Mouse (Mus musculus) liver, embryonic 13.5 days (tissue): ENCODE data around the gene Dok1. TPM values are rescaled to one million over a fixed set of nuclear protein-coding genes. Genes with fewer than 3 reads are reported as not detected.

ENCODE experiments used
- ATAC-seq: fragments of 200-750 bp; cut with Nextera tagmentation; 2 replicates; pipeline ENCODE4 v1.8.0; 2017; ENCODE audit warnings: low read depth, mild to moderate bottlenecking, moderate number of reproducible peaks, moderate library complexity
- DNase-seq: peaks from one replicate; pipeline ENCODE4 v3.0.0; 2022
- H3K27ac ChIP-seq: fragments of 300-500 bp; sonication (generic); 2 replicates; pipeline ENCODE4 v1.5.1; 2015; ENCODE audit warnings: moderate library complexity, mild to moderate bottlenecking, inconsistent platforms
- H3K27me3 ChIP-seq: fragments of 300-500 bp; sonication (generic); 2 replicates; pipeline ENCODE4 v1.6.1; 2015; ENCODE audit warnings: mild to moderate bottlenecking, inconsistent platforms
- H3K36me3 ChIP-seq: fragments of 300-500 bp; sonication (generic); 2 replicates; pipeline ENCODE4 v1.6.1; 2015; ENCODE audit warnings: mild to moderate bottlenecking, inconsistent platforms
- H3K4me1 ChIP-seq: fragments of 300-500 bp; sonication (generic); replicated peaks from 2 replicates; pipeline ENCODE4 v1.6.1; 2015; ENCODE audit warnings: inconsistent platforms
- H3K4me2 ChIP-seq: fragments of 300-500 bp; sonication (generic); 2 replicates; pipeline ENCODE4 v1.6.1; 2015; ENCODE audit warnings: inconsistent platforms, mild to moderate bottlenecking, moderate library complexity
- H3K4me3 ChIP-seq: fragments of 300-500 bp; sonication (generic); replicated peaks from 2 replicates; pipeline ENCODE4 v1.5.1; 2015; ENCODE audit warnings: mild to moderate bottlenecking, inconsistent platforms
- H3K9ac ChIP-seq: fragments of 300-500 bp; sonication (generic); 2 replicates; pipeline ENCODE4 v1.6.1; 2015; ENCODE audit warnings: mild to moderate bottlenecking, inconsistent platforms
- H3K9me3 ChIP-seq: fragments of 300-500 bp; sonication (generic); replicated peaks from 2 replicates; pipeline ENCODE4 v1.6.1; 2016; ENCODE audit warnings: inconsistent platforms
- WGBS: fragments of 180-500 bp; shearing (Covaris S2); methylation state at CpG from one replicate; pipeline ENCODE4 v1.1.7; 2015; ENCODE audit not compliant: insufficient replicate concordance; 5-methylcytosine and 5-hydroxymethylcytosine counted together
- polyA plus RNA-seq: library from polyadenylated mRNA; unstranded; fragments of >200 nt; fragmentation: Nextera tagmentation; extraction: Ambion mirVana; gene quantifications from 2 replicates; pipeline ENCODE4 v1.2.1, GENCODE M21; 2015

Dok1 gene
- polyA plus RNA-seq, 1 experiment from 2014 or later, result 20.2 TPM

GRCm38 (mm10) chr6:83025221-83025620 is 8.1 kb downstream of the Dok1 start:
- H3K27ac ChIP-seq, result peak overlapping the region; percentile 91; the same call in 1 of the 2 replicates
- DNase-seq (no peak), ATAC-seq (no peak)
- peaks cover 10% of the 10 kb centered on the region for H3K36me3 ChIP-seq
- no peak overlapping the region for H3K4me3 ChIP-seq
- H3K9ac ChIP-seq, result no peak overlapping the region
- H3K4me1 ChIP-seq, result peaks cover 84% of the 10 kb centered on the region
- H3K9me3 ChIP-seq, result no peaks in the 10 kb centered on the region
- H3K4me2 ChIP-seq, result no peak overlapping the region
- 96% methylated on average over 4 of the region's 4 CpGs for WGBS
- H3K27me3 ChIP-seq, result no peaks in the 10 kb centered on the region; the same call in 1 of the 2 replicates

DNA sequence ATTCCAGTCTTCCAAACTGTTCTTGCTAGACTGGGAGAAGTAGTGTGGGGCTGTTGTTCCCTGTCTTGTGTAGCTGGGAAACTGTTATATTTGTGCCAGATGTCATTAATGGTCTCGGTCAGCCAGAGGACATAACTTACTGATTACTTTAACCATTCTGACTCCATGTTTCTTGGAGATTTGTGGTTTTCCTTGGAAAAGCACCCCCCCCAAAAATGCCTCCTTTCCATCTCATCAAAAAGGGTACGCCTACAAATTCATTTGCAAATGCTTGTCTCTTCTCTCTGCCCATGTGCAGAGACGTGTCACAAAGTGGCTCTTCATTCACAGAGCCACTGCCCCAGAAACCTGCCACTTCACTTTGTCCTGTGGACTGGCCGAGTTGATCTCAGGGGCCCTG is 8.8 kb downstream of the Dok1 start:
- DNase-seq (no peak), ATAC-seq (no peak)
- H3K36me3 ChIP-seq, result peaks cover 2% of the 10 kb centered on the region; the same call in 1 of the 2 replicates

DNA sequence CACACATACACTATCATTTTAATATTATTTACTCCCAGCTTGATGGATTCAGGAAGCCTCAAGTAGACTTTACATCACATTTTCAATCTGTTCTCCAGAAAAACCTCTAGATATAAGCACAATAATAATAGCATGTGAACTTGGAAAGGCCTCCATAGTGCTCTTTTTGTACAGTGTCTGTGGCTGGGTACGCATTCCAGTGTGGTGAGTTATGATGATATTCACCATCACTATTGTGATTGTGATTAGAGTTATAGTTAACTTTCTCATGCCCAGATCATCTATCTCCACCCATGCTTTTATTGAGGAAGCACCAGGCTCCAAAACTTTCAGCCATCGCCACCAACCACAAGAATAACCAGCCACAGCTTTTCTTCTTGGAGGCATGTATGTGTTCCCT is 9.5 kb downstream of the Dok1 start:
- H3K9ac ChIP-seq, result peak overlapping the region; percentile 43
- ATAC-seq, result no peak

More for the DNA sequence above, 8.8 kb downstream of the Dok1 start:
- no peak overlapping the region for H3K4me3 ChIP-seq
- H3K9me3 ChIP-seq, result no peaks in the 10 kb centered on the region
- 52% methylated on average over 4 of the region's 4 CpGs for WGBS
- H3K4me2 ChIP-seq, result no peak overlapping the region
- peaks cover 85% of the 10 kb centered on the region for H3K4me1 ChIP-seq
- H3K9ac ChIP-seq, result peak overlapping the region; percentile 43; the same call in 1 of the 2 replicates
- peak overlapping the region; percentile 91 for H3K27ac ChIP-seq
- no peaks in the 10 kb centered on the region; the same call in 1 of the 2 replicates for H3K27me3 ChIP-seq

DNA sequence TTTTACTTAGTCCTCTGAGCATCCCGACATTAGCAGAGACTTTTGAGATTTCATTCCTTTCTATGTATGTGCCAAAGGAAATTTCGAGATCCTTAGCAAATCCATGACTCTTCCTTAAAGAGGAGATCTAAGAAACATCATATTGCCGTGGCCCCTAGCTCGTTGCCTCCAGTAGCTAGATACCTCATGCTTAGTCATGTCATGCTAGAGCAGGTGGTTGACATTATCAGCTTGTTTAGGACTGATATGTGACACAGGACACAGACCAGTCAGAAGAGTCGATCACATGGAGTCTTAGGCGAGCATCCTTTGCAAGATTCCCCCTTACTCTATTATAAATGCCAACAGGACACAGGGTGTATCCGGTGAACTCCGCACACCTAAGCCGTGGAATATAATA is 10.3 kb downstream of the Dok1 start:
- Histone ChIP-seq H3K27ac (peak overlapping the region; percentile 91), H3K27me3 (no peaks in the 10 kb centered on the region; the same call in 1 of the 2 replicates), H3K4me3 (no peak overlapping the region), H3K36me3 (no peaks in the 10 kb centered on the region), H3K9me3 (no peaks in the 10 kb centered on the region), H3K9ac (peak overlapping the region; percentile 43), H3K4me2 (peak overlapping the region; percentile 30), H3K4me1 (peaks cover 87% of the 10 kb centered on the region)
- ATAC-seq (peak; percentile 85), DNase-seq (peak; percentile 46)
- WGBS, result 58% methylated on average over 9 of the region's 9 CpGs

More for the DNA sequence above, 9.5 kb downstream of the Dok1 start:
- peak overlapping the region; percentile 91 for H3K27ac ChIP-seq
- no peak for DNase-seq
- H3K9me3 ChIP-seq, result no peaks in the 10 kb centered on the region
- H3K4me1 ChIP-seq, result peaks cover 85% of the 10 kb centered on the region
- no peak overlapping the region for H3K4me2 ChIP-seq
- H3K27me3 ChIP-seq, result no peaks in the 10 kb centered on the region; the same call in 1 of the 2 replicates
- no peak overlapping the region for H3K4me3 ChIP-seq
- WGBS, result 91% methylated on average over 2 of the region's 2 CpGs
- no peaks in the 10 kb centered on the region for H3K36me3 ChIP-seq

DNA sequence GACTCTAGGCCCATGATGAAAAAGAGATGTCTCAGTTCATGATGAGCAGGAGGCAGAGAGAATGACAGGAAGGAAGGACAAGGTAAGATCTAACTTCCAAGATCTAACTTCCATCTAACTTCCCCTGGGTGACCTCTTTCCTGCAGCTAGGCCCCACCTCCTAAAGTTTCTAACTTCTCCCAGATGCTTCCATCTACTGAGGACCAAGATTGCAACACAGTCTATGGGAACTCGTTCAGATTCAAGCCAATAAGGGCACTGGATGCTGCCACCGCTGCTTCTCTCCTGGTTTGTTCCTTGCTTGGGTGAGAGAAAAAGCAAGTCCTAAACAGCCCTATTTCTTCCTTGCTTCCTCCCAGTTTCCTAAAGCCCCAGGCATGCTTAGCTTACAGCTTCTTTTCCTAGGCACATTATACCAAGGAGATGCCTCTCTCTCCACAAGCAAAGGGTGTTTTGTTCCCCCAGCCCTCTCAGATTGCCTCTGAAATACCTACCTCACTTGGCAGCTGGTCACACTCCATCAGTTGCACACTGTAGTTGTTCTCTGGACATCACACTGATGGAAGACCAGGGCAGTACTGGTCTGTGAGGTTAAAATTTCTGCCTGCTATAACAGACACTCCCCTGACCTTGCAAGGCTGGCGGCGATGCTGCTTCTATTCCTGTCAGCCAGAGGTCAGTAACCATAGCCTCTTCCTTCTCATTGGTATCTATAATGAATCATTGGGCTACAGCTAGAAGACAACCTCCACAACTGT is 12.3 kb downstream of the Dok1 start:
- H3K9ac ChIP-seq, result peak overlapping the region; percentile 30; the same call in 1 of the 2 replicates
- WGBS, result 74% methylated on average over 4 of the region's 4 CpGs

DNA sequence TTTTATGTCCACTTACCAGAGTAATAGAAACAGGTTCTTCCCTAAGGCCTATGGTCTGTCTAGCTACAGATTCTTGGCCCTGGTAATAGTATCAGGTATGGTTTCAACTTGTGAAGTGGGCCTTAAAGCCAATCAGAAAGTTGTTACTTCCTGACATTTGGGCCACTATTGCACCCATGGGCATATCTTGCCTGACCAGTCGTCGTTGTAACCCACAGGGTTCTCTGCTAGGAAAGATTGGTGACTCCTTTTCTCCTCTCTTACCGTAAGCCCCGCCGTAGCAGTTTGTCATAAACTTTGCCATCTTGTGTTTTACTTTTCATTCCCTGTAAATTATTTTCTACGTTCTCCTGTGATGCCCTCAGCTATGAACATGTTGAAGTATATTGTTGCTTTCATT is 13.2 kb downstream of the Dok1 start:
- peak overlapping the region; percentile 36 for H3K4me2 ChIP-seq
- peak; percentile 65 for ATAC-seq
- H3K27ac ChIP-seq, result peak overlapping the region; percentile 91

More for the DNA sequence above, 12.3 kb downstream of the Dok1 start:
- H3K4me3 ChIP-seq, result no peak overlapping the region
- peak overlapping the region; percentile 91 for H3K27ac ChIP-seq
- H3K27me3 ChIP-seq, result no peaks in the 10 kb centered on the region
- H3K36me3 ChIP-seq, result no peaks in the 10 kb centered on the region
- H3K4me1 ChIP-seq, result peaks cover 91% of the 10 kb centered on the region
- ATAC-seq (no peak), DNase-seq (no peak)
- H3K9me3 ChIP-seq, result no peaks in the 10 kb centered on the region
- peak overlapping the region; percentile 36; the same call in 1 of the 2 replicates for H3K4me2 ChIP-seq

GRCm38 (mm10) chr6:83019044-83019443 is 14.2 kb downstream of the Dok1 start:
- Histone ChIP-seq H3K9me3 (no peaks in the 10 kb centered on the region), H3K4me1 (peaks cover 96% of the 10 kb centered on the region), H3K9ac (no peak overlapping the region), H3K27ac (peak overlapping the region; percentile 99), H3K4me3 (no peak overlapping the region), H3K4me2 (no peak overlapping the region), H3K27me3 (no peaks in the 10 kb centered on the region), H3K36me3 (no peaks in the 10 kb centered on the region)
- no peak for DNase-seq
- ATAC-seq, result no peak
- 58% methylated on average over 3 of the region's 3 CpGs for WGBS

More for the DNA sequence above, 13.2 kb downstream of the Dok1 start:
- Histone ChIP-seq H3K4me3 (no peak overlapping the region), H3K9me3 (no peaks in the 10 kb centered on the region), H3K9ac (peak overlapping the region; percentile 30; the same call in 1 of the 2 replicates), H3K36me3 (no peaks in the 10 kb centered on the region), H3K4me1 (peaks cover 99% of the 10 kb centered on the region), H3K27me3 (no peaks in the 10 kb centered on the region)
- WGBS, result 36% methylated on average over 6 of the region's 6 CpGs
- DNase-seq, result peak; percentile 63

- Histone ChIP-seq H3K36me3 (no peaks in the 10 kb centered on the region), H3K4me2 (no peak overlapping the region; the same call in 1 of the 2 replicates), H3K27ac (peak overlapping the region; percentile 99), H3K27me3 (no peaks in the 10 kb centered on the region), H3K4me3 (no peak overlapping the region), H3K9ac (peak overlapping the region; percentile 44; the same call in 1 of the 2 replicates), H3K4me1 (peaks cover 96% of the 10 kb centered on the region), H3K9me3 (no peaks in the 10 kb centered on the region)
- WGBS, result 75% methylated on average over 3 of the region's 3 CpGs
- no peak for DNase-seq
- no peak for ATAC-seq
Measured at GRCm38 (mm10) chr6:83017190-83017589, 16.1 kb downstream of the Dok1 start.

DNA sequence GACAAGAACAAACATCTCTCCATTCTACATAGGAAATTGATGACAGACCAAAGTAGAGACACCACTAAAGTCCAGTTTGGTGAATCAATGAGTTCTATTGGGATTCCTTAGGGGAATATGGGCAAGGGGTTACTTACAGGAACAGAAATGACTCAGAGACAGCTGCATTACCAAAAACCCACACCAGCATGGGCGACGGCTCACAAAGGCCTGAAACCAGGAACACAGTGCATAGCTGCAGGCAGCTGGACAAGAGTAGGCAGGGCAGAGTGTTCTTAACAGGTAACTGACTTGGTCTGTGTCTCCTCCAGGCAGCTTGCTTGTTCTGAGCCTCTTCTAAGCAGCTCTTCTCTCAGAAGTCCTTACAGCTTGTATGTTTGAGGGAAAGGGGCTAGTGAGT is 17.5 kb downstream of the Dok1 start:
- DNase-seq (no peak), ATAC-seq (no peak)
- no peaks in the 10 kb centered on the region for H3K27me3 ChIP-seq
- peak overlapping the region; percentile 60 for H3K4me2 ChIP-seq
- H3K4me3 ChIP-seq, result peak overlapping the region; percentile 41
- peak overlapping the region; percentile 72 for H3K9ac ChIP-seq
- H3K9me3 ChIP-seq, result no peaks in the 10 kb centered on the region
- 71% methylated on average over 2 of the region's 2 CpGs for WGBS
- no peaks in the 10 kb centered on the region for H3K36me3 ChIP-seq
- peak overlapping the region; percentile 99 for H3K27ac ChIP-seq
- peaks cover 96% of the 10 kb centered on the region for H3K4me1 ChIP-seq

- Histone ChIP-seq H3K9me3 (no peaks in the 10 kb centered on the region), H3K27me3 (no peaks in the 10 kb centered on the region), H3K36me3 (no peaks in the 10 kb centered on the region), H3K27ac (peak overlapping the region; percentile 99), H3K4me2 (peak overlapping the region; percentile 60), H3K4me3 (peak overlapping the region; percentile 38), H3K9ac (peak overlapping the region; percentile 72), H3K4me1 (peaks cover 96% of the 10 kb centered on the region)
- ATAC-seq (peak; percentile 96), DNase-seq (peak; percentile 84)
- 11% methylated on average over 12 of the region's 12 CpGs for WGBS
Measured at GRCm38 (mm10) chr6:83014482-83015466, 18.5 kb downstream of the Dok1 start.

GRCm38 (mm10) chr6:83013444-83013843 is 19.8 kb downstream of the Dok1 start:
- ATAC-seq (no peak), DNase-seq (no peak)
- H3K4me2 ChIP-seq, result peak overlapping the region; percentile 54
- no peaks in the 10 kb centered on the region for H3K27me3 ChIP-seq
- H3K9ac ChIP-seq, result peak overlapping the region; percentile 70
- 58% methylated on average over 5 of the region's 5 CpGs for WGBS
- H3K4me1 ChIP-seq, result peaks cover 96% of the 10 kb centered on the region
- no peaks in the 10 kb centered on the region for H3K36me3 ChIP-seq
- peak overlapping the region; percentile 99 for H3K27ac ChIP-seq
- no peaks in the 10 kb centered on the region for H3K9me3 ChIP-seq
- no peak overlapping the region for H3K4me3 ChIP-seq
